Mouse (Mus musculus): ENCODE results near the gene Foxn2. TPM values are rescaled to one million over a fixed set of nuclear protein-coding genes. Genes with fewer than 3 reads are reported as not detected.

Gene Foxn2
- total and polyA plus RNA-seq, 2 experiments from 2014 or later: 5.4 to 9.0 TPM

- ATAC-seq (ENCODE audit: insufficient read depth, low read depth): peak; percentile 36
- peak overlapping the region; percentile 97 for H3K4me2 ChIP-seq (ENCODE audit: low read depth, low read length)
- peaks cover 5% of the 10 kb centered on the region; the same call in 1 of the 2 replicates for H3K4me1 ChIP-seq (ENCODE audit: control insufficient read depth, insufficient read depth)
- H3K9me3 ChIP-seq (replicated peaks; ENCODE audit: control insufficient read depth, low read length): no peaks in the 10 kb centered on the region
- H3K36me3 ChIP-seq (replicated peaks; ENCODE audit: control insufficient read depth, insufficient read depth, low read length): no peaks in the 10 kb centered on the region
- peak overlapping the region; percentile 94 for H3K9ac ChIP-seq (replicated peaks; ENCODE audit: low read depth, low read length)
- no peaks in the 10 kb centered on the region for H3K27me3 ChIP-seq (ENCODE audit: control insufficient read depth, insufficient read depth, low read length)
- under 1% methylated on average over 47 of the region's 48 CpGs for WGBS
- peak overlapping the region; percentile 84 for H3K27ac ChIP-seq (ENCODE audit: low read depth)
- TF ChIP-seq CTCF (IDR thresholded peaks at IDR 0.05; ENCODE audit: low read depth): 0 out of 2 replicates have a peak, but pooled peaks have one; percentile 1
- TF ChIP-seq EP300 (IDR thresholded peaks at IDR 0.05; ENCODE audit: low read depth): no peak
- H3K4me3 ChIP-seq (ENCODE audit: low read depth, low read length): peak overlapping the region; percentile 91
- DNase-seq (ENCODE audit: low spot score): peak; percentile 68
These were observed 1.1 kb downstream of the Foxn2 start for GRCm38 (mm10) chr17:88441432-88442174.

GRCm38 (mm10) chr17:88442661-88443060 is 2.1 kb downstream of the Foxn2 start:
- no peaks in the 10 kb centered on the region for H3K9me3 ChIP-seq (replicated peaks; ENCODE audit: control insufficient read depth, low read length)
- no peak overlapping the region for H3K27ac ChIP-seq (ENCODE audit: low read depth)
- no peaks in the 10 kb centered on the region for H3K27me3 ChIP-seq (ENCODE audit: control insufficient read depth, insufficient read depth, low read length)
- H3K9ac ChIP-seq (replicated peaks; ENCODE audit: low read depth, low read length): no peak overlapping the region
- peak overlapping the region; percentile 7; the same call in 1 of the 2 replicates for H3K4me2 ChIP-seq (ENCODE audit: low read depth, low read length)
- ATAC-seq (ENCODE audit: insufficient read depth, low read depth): no peak
- peaks cover 5% of the 10 kb centered on the region; the same call in 1 of the 2 replicates for H3K4me1 ChIP-seq (ENCODE audit: control insufficient read depth, insufficient read depth)
- WGBS: 74% methylated on average over 6 of the region's 6 CpGs
- no peaks in the 10 kb centered on the region for H3K36me3 ChIP-seq (replicated peaks; ENCODE audit: control insufficient read depth, insufficient read depth, low read length)
- no peak for DNase-seq (ENCODE audit: low spot score)
- TF ChIP-seq CTCF (IDR thresholded peaks at IDR 0.05; ENCODE audit: low read depth) (no peak), EP300 (IDR thresholded peaks at IDR 0.05; ENCODE audit: low read depth) (no peak)
- H3K4me3 ChIP-seq (ENCODE audit: low read depth, low read length): no peak overlapping the region

- whole genome bisulfite sequencing: 84% methylated on average over 6 of the region's 6 CpGs
- TF ChIP-seq EP300 (IDR thresholded peaks at IDR 0.05; ENCODE audit: low read depth) (no peak), CTCF (IDR thresholded peaks at IDR 0.05; ENCODE audit: low read depth) (no peak)
These were observed 2.7 kb downstream of the Foxn2 start for GRCm38 (mm10) chr17:88443186-88443585.

DNA sequence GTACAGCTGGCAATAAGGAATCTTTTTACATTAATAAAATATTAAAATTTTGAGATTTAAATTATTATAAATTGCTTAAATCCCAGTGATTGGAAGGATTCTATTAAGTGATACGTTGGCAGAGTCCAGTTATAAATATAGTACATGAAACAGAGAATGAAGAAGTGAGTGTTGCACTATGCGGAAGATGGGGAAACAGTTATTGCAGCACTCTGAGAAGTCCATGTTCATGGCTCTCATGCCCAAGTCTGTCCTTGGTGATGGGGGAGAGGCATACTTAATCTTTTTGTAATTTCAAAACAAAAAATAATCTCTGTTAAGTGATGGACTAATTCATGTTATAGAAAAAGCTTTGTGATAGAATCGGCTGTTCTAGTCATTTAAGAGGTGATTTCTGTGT is 17.6 kb downstream of the Foxn2 start:
- Histone ChIP-seq H3K4me3 (ENCODE audit: low read depth, low read length) (no peak overlapping the region), H3K27me3 (ENCODE audit: control insufficient read depth, insufficient read depth, low read length) (no peaks in the 10 kb centered on the region), H3K4me1 (ENCODE audit: control insufficient read depth, insufficient read depth) (no peaks in the 10 kb centered on the region), H3K36me3 (replicated peaks; ENCODE audit: control insufficient read depth, insufficient read depth, low read length) (0 out of 2 replicates have a peak, but pooled peaks cover 3% of the 10 kb centered on the region), H3K27ac (ENCODE audit: low read depth) (no peak overlapping the region), H3K9ac (replicated peaks; ENCODE audit: low read depth, low read length) (no peak overlapping the region), H3K9me3 (replicated peaks; ENCODE audit: control insufficient read depth, low read length) (no peaks in the 10 kb centered on the region), H3K4me2 (ENCODE audit: low read depth, low read length) (no peak overlapping the region)
- DNase-seq (ENCODE audit: low spot score) (no peak), ATAC-seq (ENCODE audit: insufficient read depth, low read depth) (no peak)
- no peak for TF ChIP-seq CTCF (IDR thresholded peaks at IDR 0.05; ENCODE audit: low read depth)
- TF ChIP-seq EP300 (IDR thresholded peaks at IDR 0.05; ENCODE audit: low read depth): no peak
- WGBS: 82% methylated on average over 3 of the region's 3 CpGs

More at GRCm38 (mm10) chr17:88443186-88443585, 2.7 kb downstream of the Foxn2 start:
- H3K9me3 ChIP-seq (replicated peaks; ENCODE audit: control insufficient read depth, low read length): no peaks in the 10 kb centered on the region
- ATAC-seq (ENCODE audit: insufficient read depth, low read depth) (no peak), DNase-seq (ENCODE audit: low spot score) (no peak)
- H3K4me1 ChIP-seq (ENCODE audit: control insufficient read depth, insufficient read depth): peaks cover 5% of the 10 kb centered on the region; the same call in 1 of the 2 replicates
- H3K27me3 ChIP-seq (ENCODE audit: control insufficient read depth, insufficient read depth, low read length): no peaks in the 10 kb centered on the region
- H3K36me3 ChIP-seq (replicated peaks; ENCODE audit: control insufficient read depth, insufficient read depth, low read length): no peaks in the 10 kb centered on the region
- no peak overlapping the region for H3K9ac ChIP-seq (replicated peaks; ENCODE audit: low read depth, low read length)
- H3K4me3 ChIP-seq (ENCODE audit: low read depth, low read length): no peak overlapping the region
- H3K4me2 ChIP-seq (ENCODE audit: low read depth, low read length): no peak overlapping the region
- H3K27ac ChIP-seq (ENCODE audit: low read depth): no peak overlapping the region

DNA sequence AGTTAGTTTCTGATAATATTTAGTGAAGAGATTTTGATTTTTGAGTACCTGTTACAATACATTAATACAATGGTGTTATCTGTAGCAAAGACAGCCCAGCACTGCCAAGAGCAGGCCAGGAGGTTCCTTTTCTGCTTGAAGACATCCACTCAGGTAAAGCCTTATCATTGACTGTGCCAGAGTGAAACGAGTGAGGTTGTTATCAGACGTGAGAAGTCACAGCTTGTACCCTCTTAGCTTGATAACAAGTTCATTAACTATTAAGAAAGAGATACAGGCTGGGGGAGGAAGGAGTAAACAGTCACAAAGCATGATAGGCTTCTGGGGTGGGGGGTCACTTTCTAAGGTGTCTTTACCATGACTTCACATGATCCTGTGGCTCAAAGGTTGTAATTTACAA is 19.0 kb downstream of the Foxn2 start:
- Histone ChIP-seq H3K27me3 (ENCODE audit: control insufficient read depth, insufficient read depth, low read length) (no peaks in the 10 kb centered on the region), H3K27ac (ENCODE audit: low read depth) (no peak overlapping the region), H3K4me1 (ENCODE audit: control insufficient read depth, insufficient read depth) (no peaks in the 10 kb centered on the region), H3K4me2 (ENCODE audit: low read depth, low read length) (no peak overlapping the region), H3K36me3 (replicated peaks; ENCODE audit: control insufficient read depth, insufficient read depth, low read length) (0 out of 2 replicates have a peak, but pooled peaks cover 4% of the 10 kb centered on the region), H3K9ac (replicated peaks; ENCODE audit: low read depth, low read length) (no peak overlapping the region), H3K9me3 (replicated peaks; ENCODE audit: control insufficient read depth, low read length) (no peaks in the 10 kb centered on the region), H3K4me3 (ENCODE audit: low read depth, low read length) (no peak overlapping the region)
- DNase-seq (ENCODE audit: low spot score) (no peak), ATAC-seq (ENCODE audit: insufficient read depth, low read depth) (no peak)
- TF ChIP-seq EP300 (IDR thresholded peaks at IDR 0.05; ENCODE audit: low read depth): no peak
- TF ChIP-seq CTCF (IDR thresholded peaks at IDR 0.05; ENCODE audit: low read depth): no peak
- 15% methylated on average over 2 of the region's 2 CpGs for WGBS

Data from heart, postnatal 0 days (tissue).